Mouse (Mus musculus) brown adipose tissue, adult 24 weeks (tissue): ENCODE measurements around the gene Krt42. TPM values are rescaled to one million over a fixed set of nuclear protein-coding genes. Genes with fewer than 3 reads are reported as not detected.
"Not testable (repeated sequence)": the region's sequence is repeated elsewhere in the genome, so short reads cannot be mapped to it uniquely, and the experiment has no call there.

Source experiments
- H3K27ac ChIP-seq: fragments of 200-500 bp; replicated peaks from 2 replicates; pipeline ENCODE4 v1.5.1; 2012; ENCODE audit warnings: low read depth, mild to moderate bottlenecking, low read length
- H3K4me1 ChIP-seq: fragments of 200-500 bp; 2 replicates; pipeline ENCODE4 v1.6.1; 2012; ENCODE audit warnings: low read length, mixed read lengths; ENCODE audit not compliant: control insufficient read depth, insufficient read depth, insufficient read length
- H3K4me3 ChIP-seq: fragments of 200-500 bp; 2 replicates; pipeline ENCODE4 v1.5.1; 2012; ENCODE audit warnings: low read depth, mild to moderate bottlenecking, low read length, moderate library complexity; ENCODE audit not compliant: insufficient read depth
- polyA plus RNA-seq: library from polyadenylated mRNA; stranded (reverse); fragments of >200 nt; gene quantifications from 2 replicates; pipeline ENCODE4 v1.2.4, GENCODE M21; 2012; ENCODE audit not compliant: missing spikeins, insufficient read depth, insufficient read length

The Krt42 gene
- polyA plus RNA-seq, 1 experiment: not detected

- H3K4me1 ChIP-seq: no peaks in the 10 kb centered on the region
These were observed 10.6 kb downstream of the Krt42 start for GRCm38 (mm10) chr11:100259079-100259478.

DNA sequence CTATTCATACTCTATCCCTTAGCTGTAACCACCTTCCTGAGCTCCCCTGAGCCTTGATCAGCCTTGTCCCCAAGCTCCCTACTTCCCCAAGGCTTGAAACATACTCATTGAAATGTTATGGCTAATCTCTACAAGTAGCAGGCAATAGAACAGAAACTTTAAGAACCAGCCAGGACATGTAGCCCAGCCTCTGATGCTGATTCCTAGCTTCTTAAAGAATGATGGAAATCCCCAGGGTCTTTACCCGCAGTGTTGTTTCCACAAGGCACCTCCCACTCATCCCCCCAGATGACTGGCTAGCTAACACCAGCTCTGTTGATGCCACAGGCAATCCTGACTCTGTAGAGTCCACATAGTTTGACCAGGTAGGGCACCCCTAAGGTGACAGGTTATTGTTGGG lies 11.7 kb downstream of the Krt42 start:
- Histone ChIP-seq H3K27ac (no peak overlapping the region), H3K4me3 (no peak overlapping the region), H3K4me1 (no peaks in the 10 kb centered on the region)

More at GRCm38 (mm10) chr11:100259079-100259478, 10.6 kb downstream of the Krt42 start:
- Histone ChIP-seq H3K4me3 (no peak overlapping the region), H3K27ac (no peak overlapping the region)

- Histone ChIP-seq H3K4me1 (no peaks in the 10 kb centered on the region), H3K27ac (no peak overlapping the region), H3K4me3 (no peak overlapping the region)
These were observed 14.2 kb downstream of the Krt42 start for GRCm38 (mm10) chr11:100255514-100255913.

DNA sequence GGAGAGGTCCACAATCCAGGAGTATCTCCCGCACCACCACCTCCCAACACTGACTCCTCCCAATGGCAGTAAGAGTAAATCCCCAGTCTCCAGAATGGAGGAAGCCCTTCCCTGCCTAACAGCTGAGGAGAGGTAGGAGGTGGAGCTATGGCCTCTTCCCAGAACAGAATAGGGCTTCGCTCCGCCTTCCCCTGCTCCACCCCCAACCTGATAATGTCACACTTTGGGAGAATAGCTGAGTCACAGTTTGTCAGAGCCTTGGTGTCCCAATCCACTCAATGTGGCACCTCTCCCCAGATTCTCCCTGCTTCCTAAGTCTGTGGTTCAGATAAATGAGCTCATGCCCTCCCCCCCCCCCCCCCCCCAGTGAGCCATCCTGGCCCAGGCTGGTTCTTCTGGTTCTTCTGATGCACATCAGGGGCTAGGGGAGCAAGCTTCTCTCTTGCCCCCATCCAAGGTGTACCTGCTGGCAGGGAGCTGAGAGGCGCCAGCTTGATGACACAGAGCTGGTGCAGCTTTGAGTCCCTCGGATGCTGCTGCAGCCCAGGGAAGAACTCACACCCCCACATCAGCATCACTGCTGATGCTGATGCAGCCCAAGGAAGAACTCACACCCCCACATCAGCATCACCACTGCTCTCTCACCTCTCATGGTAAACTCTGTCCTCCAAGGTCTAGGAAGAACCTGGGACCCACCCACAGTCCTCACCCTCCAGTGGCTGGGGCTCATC lies 15.1 kb downstream of the Krt42 start:
- Histone ChIP-seq H3K27ac (no peak overlapping the region), H3K4me3 (no peak overlapping the region), H3K4me1 (no peaks in the 10 kb centered on the region)

GRCm38 (mm10) chr11:100248852-100249465 lies 20.7 kb downstream of the Krt42 start, which contains the start of gene Krt16:
Gene Krt16 (minus strand): TSS chr11:100248902.
- Histone ChIP-seq H3K4me1 (no peaks in the 10 kb centered on the region), H3K4me3 (no peak within 1 kb of the TSS), H3K27ac (no peak within 1 kb of the TSS)

DNA sequence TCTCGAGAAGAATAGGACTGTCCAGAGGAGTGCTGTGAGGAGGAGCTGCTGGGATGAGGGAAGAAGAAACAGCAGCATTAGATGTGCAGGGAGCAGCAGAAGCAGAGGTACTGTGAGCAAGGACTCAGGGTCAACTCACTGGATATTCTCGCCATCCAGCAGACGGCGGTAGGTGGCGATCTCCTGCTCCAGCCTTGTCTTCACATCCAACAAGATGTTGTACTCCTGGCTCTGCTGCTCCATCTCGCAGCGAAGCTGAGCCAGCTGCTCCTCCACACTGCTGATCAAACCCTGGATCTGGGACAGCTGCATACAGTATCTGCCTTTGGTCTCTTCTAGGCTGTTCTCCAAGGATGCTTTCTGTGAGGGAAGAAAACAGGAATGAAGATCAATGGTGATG lies 23.2 kb downstream of the Krt42 start:
- H3K4me3 ChIP-seq, H3K27ac ChIP-seq, H3K4me1 ChIP-seq: not testable (repeated sequence)

DNA sequence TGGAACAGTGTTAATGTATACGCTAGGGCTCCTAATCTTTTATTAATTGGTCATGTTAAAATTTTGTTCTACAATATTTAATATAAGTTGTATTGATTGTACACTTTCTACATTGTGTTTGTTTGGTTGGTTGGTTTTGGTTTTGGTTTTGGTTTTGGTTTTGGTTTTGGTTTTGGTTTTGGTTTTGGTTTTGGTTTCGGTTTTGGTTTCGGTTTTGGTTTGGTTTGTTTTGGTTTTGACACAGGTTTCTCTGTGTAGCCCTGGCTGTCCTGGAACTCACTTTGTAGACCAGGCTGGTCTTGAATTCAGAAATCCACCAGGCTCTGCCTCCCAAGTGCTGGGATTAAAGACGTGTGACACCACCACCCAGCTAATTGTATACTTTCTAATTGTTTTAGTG lies 29.4 kb downstream of the Krt42 start:
- H3K27ac ChIP-seq, H3K4me3 ChIP-seq: not testable (repeated sequence)

DNA sequence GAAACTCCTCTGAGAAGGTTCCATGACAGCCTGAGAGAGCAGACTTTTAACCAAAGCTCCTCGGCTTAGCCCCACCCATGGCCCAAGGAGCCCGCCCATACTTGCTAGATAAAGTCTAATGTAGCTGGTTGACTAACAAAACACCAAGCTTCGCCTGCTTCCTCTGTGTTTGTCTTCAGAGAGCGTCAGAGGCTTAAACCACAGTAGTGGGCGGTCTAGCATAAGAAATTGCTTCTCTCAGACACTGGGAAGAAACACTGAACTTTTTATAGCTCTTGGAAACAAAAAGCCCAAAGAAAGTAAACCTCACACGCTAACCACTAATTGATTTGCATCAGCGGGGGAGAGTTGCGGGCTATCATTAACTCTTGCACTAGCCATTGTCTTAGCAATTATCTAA lies 47.9 kb downstream of the Krt42 start:
- Histone ChIP-seq H3K4me3 (no peak overlapping the region), H3K4me1 (no peaks in the 10 kb centered on the region), H3K27ac (no peak overlapping the region)

More for the DNA sequence above, 29.4 kb downstream of the Krt42 start:
- H3K4me1 ChIP-seq: not testable (repeated sequence)

- Histone ChIP-seq H3K27ac (no peak overlapping the region), H3K4me1 (no peaks in the 10 kb centered on the region)
These were observed 50.4 kb downstream of the Krt42 start for GRCm38 (mm10) chr11:100219304-100219703.

More at GRCm38 (mm10) chr11:100219304-100219703, 50.4 kb downstream of the Krt42 start:
- no peak overlapping the region for H3K4me3 ChIP-seq

Other genes with a start within 250 kb of the Krt42 start
- not detected in 2 replicates for gene Krt33b, start 240.0 kb downstream of the Krt42 start, polyA plus RNA-seq
- gene Krt34, start 228.3 kb downstream of the Krt42 start, polyA plus RNA-seq: not detected in 2 replicates
- gene Krt31, start 219.3 kb downstream of the Krt42 start, polyA plus RNA-seq: not detected in 2 replicates
- not detected in 2 replicates for gene Krt32, start 181.6 kb downstream of the Krt42 start, polyA plus RNA-seq
- not detected in 2 replicates for gene Krt35, start 173.6 kb downstream of the Krt42 start, polyA plus RNA-seq
- gene Krt36, start 164.2 kb downstream of the Krt42 start, polyA plus RNA-seq: 1.4 TPM in 2 replicates
- not detected in 2 replicates for gene Krt13, start 148.3 kb downstream of the Krt42 start, polyA plus RNA-seq
- gene Krt15, start 133.9 kb downstream of the Krt42 start, polyA plus RNA-seq: 0.67 and 2.4 TPM in 2 replicates
- 0.87 TPM in 1 of 2 replicates, not detected in the other for gene Krt19, start 121.2 kb downstream of the Krt42 start, polyA plus RNA-seq
- not detected in 2 replicates for gene Krt9, start 76.6 kb downstream of the Krt42 start, polyA plus RNA-seq
- gene Krt14, start 62.3 kb downstream of the Krt42 start, polyA plus RNA-seq: 0.67 TPM in 1 of 2 replicates, not detected in the other
- gene Krt16, start 21.0 kb downstream of the Krt42 start, polyA plus RNA-seq: not detected in 2 replicates
- gene Krt17, start 8.8 kb downstream of the Krt42 start, polyA plus RNA-seq: not detected in 2 replicates
- gene Eif1, start 50.0 kb upstream of the Krt42 start, polyA plus RNA-seq: 1,185 and 1,317 TPM in 2 replicates
- not detected in 2 replicates for gene Gast, start 64.5 kb upstream of the Krt42 start, polyA plus RNA-seq
- not detected in 2 replicates for gene Hap1, start 86.3 kb upstream of the Krt42 start, polyA plus RNA-seq
- 24.9 and 31.0 TPM in 2 replicates for gene Jup, start 127.9 kb upstream of the Krt42 start, polyA plus RNA-seq
- 5.7 and 9.8 TPM in 2 replicates for gene P3h4, start 145.0 kb upstream of the Krt42 start, polyA plus RNA-seq
- 1.7 and 3.3 TPM in 2 replicates for gene Fkbp10, start 145.8 kb upstream of the Krt42 start, polyA plus RNA-seq
- 14.7 and 16.3 TPM in 2 replicates for gene Nt5c3b, start 171.9 kb upstream of the Krt42 start, polyA plus RNA-seq
- gene Klhl10, start 172.0 kb upstream of the Krt42 start, polyA plus RNA-seq: not detected in 2 replicates
- 2.5 and 3.4 TPM in 2 replicates for gene Klhl11, start 202.9 kb upstream of the Krt42 start, polyA plus RNA-seq